Mouse (Mus musculus) cerebellum, adult 8-10 months (tissue): ENCODE measurements around the gene Aff1.

Experiments used
- DNase-seq: peaks from one replicate; pipeline ENCODE4 v3.0.0; 2022

The Aff1 gene

DNA sequence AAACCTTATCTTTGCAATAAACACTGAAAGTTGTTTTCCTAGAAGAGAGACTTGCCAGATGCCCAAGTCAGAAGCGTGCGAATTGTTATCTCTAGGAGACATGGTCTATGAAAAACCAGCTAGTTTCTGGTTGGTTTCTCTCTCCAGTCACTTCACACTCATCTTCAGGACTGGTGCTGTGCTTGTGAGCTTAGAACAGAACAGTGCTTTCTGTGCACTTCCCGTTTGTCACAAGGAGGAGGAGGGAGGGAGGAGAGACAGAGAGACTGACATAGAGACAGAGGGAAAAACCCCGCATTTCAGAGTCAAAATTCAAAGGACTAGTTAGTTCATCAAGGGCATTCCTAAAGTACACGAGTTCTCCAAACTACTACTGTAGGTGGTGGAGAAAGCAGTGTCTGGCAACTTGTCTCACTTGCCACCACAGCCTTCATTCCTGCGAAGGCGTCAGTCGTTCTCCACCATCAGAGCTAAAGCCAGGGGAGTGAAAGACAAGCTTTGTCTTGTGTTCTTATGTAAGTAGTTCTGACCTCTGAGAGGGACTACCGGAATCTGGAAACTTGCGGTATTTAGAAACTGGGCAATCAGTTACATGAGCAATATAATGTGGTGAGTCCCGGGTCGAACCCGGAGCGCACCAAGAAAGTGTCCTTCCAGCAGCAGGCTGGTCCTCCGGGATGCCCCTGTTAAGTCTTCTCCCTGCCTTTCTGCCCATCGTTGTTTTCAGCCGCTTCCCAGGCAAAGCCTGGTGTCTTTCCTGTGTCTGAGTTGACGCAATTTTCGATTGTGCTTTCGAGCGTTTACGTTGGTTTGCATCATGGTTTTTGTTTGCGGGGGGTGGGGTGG is 60.7 kb downstream of the Aff1 start:
- DNase-seq, result peak; percentile 35

GRCm38 (mm10) chr5:103753511-103754329 is 61.5 kb downstream of the Aff1 start:
- DNase-seq, result peak; percentile 82

GRCm38 (mm10) chr5:103754330-103755134 is 62.4 kb downstream of the Aff1 start:
- DNase-seq, result no peak

- no peak for DNase-seq
Measured at GRCm38 (mm10) chr5:103755135-103755487, 62.9 kb downstream of the Aff1 start.

DNA sequence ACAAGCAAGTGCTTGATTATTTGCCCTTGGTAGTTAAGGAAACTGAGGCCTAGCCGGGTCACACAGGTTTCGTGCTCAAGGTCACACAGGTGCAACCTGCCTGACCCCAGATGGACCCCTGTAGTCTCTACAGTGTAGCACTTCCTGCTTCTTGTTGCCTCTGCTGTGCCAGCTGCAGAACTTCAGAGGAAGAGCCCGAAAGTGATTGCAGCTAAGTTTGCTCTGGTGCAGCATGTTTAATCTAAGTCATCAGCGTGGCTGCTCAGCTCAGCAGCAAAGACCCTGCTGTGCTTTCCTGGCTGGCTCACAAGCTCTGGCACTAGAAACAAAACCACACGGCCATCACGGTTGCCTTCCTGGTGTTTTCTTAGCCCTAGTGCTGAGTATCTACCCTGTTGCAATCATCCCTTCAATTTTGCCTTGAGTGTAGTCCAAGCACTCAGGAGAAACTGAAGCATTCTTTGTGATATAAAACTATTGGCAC is 64.1 kb downstream of the Aff1 start:
- no peak for DNase-seq

DNA sequence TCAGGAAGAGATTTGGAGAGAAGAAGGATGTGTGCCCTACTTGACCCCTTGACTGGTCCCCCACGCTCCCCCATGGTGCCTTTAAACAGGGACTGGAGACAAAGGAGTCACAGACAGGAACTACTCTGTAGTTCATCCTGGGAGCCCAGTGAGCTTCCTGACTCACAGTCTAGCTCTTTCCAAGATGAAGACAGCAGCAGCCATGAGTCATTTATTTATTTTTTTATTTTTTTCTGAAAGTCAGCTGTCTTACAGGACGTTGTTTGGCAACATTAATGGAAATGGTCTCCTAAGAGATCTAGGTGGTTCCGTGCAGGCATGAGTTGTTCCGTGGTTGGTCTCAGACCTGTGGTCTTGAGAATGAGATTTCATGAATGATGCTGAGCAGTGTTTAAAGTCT is 66.3 kb downstream of the Aff1 start:
- no peak for DNase-seq

- DNase-seq, result no peak
Measured at GRCm38 (mm10) chr5:103759489-103760424, 67.6 kb downstream of the Aff1 start.

- peak; percentile 34 for DNase-seq
Measured at GRCm38 (mm10) chr5:103760425-103761131, 68.4 kb downstream of the Aff1 start.

DNA sequence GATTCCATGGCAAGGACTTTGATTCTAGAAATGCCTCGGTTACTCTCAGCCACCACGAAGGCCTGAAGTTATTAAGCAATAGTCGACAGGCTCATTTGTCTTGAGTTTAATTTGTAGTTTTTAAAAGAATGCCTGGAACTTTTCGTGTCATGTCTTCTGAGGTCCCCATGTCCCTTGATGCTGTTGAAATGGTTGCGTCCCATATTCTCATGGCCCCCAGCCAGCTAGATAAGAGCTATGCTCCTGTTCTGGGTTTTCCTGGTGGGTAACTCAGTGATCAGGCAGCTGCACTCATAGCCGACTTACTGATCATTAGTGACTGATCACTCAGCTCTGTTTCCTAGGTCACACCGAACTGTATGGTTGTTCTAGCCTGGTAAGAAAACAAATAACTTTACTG is 69.6 kb downstream of the Aff1 start:
- no peak for DNase-seq

GRCm38 (mm10) chr5:103762850-103763254 is 70.7 kb downstream of the Aff1 start:
- no peak for DNase-seq

DNA sequence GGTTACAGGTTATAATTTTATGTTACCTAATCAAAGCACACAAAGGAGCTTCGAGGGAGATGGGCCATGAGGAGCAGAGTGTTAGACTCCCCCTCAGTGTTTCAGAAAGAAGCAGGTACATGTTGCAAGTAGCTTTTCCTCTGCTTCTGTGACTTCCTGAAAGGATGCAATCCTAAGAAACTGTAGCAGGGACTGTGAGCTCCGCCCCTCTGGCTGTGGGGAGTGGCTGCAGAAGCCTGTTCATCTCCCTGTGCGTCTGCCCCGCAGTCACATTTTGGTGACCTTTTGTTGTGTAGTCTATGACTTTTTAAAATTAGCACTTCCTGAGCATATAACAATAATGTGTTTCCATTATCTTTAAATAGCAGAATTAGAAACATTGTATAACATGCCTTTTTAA is 73.2 kb downstream of the Aff1 start:
- DNase-seq, result no peak

DNA sequence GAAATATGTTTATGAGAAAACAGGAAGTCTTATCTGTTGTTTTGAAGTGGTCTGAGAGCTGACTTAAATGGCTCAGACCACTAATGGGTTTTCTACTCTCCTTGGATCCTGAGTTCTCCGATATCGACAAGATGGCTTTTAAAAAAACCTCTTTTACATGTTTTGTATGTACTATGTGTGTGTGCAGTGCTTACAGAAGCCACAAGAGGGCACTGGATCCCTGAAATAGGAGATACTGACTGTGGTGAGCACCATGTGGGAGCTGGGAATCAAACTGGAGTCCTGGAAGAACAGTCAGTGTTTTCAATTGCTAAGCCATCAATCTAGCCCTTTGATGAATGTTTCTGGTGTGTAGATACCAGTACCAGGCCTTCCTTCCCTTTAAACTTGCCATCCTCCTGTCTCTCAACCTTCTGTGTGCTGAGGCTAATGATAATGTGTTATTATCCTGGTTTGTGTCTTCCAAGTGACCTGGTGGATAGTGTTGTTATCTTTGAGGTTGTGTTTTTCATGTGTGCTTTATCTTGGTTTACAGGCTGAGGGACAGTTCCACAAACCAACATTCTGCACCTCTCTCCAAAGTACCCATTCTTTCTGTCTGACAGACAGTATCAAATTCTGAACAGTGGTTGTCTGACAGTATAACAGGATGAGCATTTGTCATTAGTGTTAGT is 73.7 kb downstream of the Aff1 start:
- no peak for DNase-seq

- no peak for DNase-seq
Measured at GRCm38 (mm10) chr5:103766432-103766815, 74.2 kb downstream of the Aff1 start.

- no peak for DNase-seq
Measured at GRCm38 (mm10) chr5:103768961-103769360, 76.8 kb downstream of the Aff1 start.

- DNase-seq, result no peak
Measured at GRCm38 (mm10) chr5:103769701-103770100, 77.5 kb downstream of the Aff1 start.

- DNase-seq, result no peak
Measured at GRCm38 (mm10) chr5:103770447-103771222, 78.5 kb downstream of the Aff1 start.

DNA sequence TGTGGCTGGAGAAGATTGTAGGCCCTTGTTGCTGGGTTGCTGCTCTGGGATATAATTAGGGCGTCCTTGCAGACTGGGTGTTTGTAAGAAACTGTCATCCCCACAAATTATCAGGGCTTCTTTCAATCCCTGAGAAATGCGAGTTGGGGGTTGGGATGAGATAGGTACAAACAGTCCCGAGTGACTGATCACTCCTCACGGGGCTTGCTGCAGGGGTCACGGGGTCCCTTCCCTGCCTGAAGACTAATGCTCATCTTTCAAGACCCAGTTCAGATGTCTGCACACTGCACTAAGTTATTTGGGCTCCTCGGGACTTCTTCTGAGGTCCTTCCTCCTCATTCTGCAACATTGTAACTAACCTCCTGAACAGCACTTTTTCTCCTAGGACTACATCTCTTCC is 79.2 kb downstream of the Aff1 start:
- no peak for DNase-seq

DNA sequence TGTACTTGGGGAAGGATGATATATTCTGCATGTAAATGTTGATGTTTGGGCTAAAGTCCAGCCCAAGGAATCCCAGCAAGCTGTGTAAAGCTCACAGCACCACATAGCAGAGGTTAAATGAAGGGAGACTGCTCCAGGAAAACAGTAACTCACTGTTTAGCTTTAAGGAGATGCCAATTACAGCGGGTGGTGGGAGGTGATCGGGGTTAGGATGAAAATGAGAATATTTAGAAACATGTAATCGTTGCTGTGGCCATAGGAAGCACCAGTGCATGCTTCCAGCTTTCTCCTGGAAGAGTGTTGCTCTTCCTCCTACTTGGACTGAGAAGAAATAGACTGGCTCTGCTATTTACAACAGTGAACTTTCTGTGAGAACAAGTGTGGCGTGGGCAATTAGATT is 80.1 kb downstream of the Aff1 start:
- DNase-seq, result no peak

DNA sequence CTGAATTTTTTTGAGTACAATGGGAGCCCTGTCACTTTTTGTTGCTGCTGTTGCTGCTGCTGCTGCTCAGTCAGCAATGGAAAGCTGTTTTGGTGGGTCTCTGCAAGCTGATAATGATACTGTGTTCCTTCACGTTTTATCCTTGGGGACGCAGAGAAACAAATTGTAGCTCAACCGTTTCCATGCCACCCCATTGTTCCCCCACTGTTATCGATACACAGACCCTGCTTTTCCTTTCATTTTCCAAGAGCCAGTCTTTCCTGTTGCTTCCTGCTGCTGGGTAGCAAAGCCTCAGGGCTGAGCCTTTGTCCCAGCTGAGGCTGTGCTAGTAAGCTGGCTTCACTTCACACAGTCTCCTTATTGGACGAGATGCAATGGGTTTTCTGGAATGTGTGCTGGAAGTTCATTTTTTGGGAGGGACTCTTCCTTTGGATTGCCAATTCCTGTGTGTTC is 81.0 kb downstream of the Aff1 start:
- DNase-seq, result no peak
